Mouse (Mus musculus): ENCODE results near the gene Sergef.

Gene Sergef

GRCm38 (mm10) chr7:46443163-46443562 is 196.4 kb downstream of the Sergef start:
- DNase-seq = no peak

GRCm38 (mm10) chr7:46438537-46439141 is 201.0 kb downstream of the Sergef start:
- no peak for DNase-seq

- no peak for DNase-seq
Observed at GRCm38 (mm10) chr7:46435833-46436232, 203.8 kb downstream of the Sergef start.

- DNase-seq = no peak
Observed at GRCm38 (mm10) chr7:46433874-46434273, 205.7 kb downstream of the Sergef start.

- no peak for DNase-seq
Observed at GRCm38 (mm10) chr7:46425012-46425411, 214.6 kb downstream of the Sergef start.

GRCm38 (mm10) chr7:46423951-46424350 is 215.7 kb downstream of the Sergef start:
- no peak for DNase-seq

- DNase-seq = peak; percentile 15
Observed at GRCm38 (mm10) chr7:46422764-46423412, 216.7 kb downstream of the Sergef start.

GRCm38 (mm10) chr7:46422052-46422763 is 217.4 kb downstream of the Sergef start:
- no peak for DNase-seq

- DNase-seq = no peak
Observed at GRCm38 (mm10) chr7:46421535-46421934, 218.1 kb downstream of the Sergef start.

- DNase-seq = no peak
Observed at GRCm38 (mm10) chr7:46418102-46418622, 221.4 kb downstream of the Sergef start.

- no peak for DNase-seq
Observed at GRCm38 (mm10) chr7:46417467-46417866, 222.1 kb downstream of the Sergef start.

- no peak for DNase-seq
Observed at GRCm38 (mm10) chr7:46415818-46416425, 223.7 kb downstream of the Sergef start.

- no peak for DNase-seq
Observed at GRCm38 (mm10) chr7:46413959-46414725, 225.5 kb downstream of the Sergef start.

- no peak for DNase-seq
Observed at GRCm38 (mm10) chr7:46412823-46413222, 226.8 kb downstream of the Sergef start.

- no peak for DNase-seq
Observed at GRCm38 (mm10) chr7:46410727-46411126, 228.9 kb downstream of the Sergef start.

- DNase-seq = no peak
Observed at GRCm38 (mm10) chr7:46409204-46409789, 230.3 kb downstream of the Sergef start.

GRCm38 (mm10) chr7:46408606-46409005 is 231.0 kb downstream of the Sergef start:
- DNase-seq = no peak

- no peak for DNase-seq
Observed at GRCm38 (mm10) chr7:46404756-46405155, 234.9 kb downstream of the Sergef start.

GRCm38 (mm10) chr7:46403616-46404485 is 235.8 kb downstream of the Sergef start:
- DNase-seq = no peak

- no peak for DNase-seq
Observed at GRCm38 (mm10) chr7:46401371-46402180, 238.0 kb downstream of the Sergef start.
